Mouse (Mus musculus) intestine, embryonic 15.5 days (tissue): ENCODE measurements at regions not wholly inside any gene's neighbourhood (a gene's known extent, or its start where the extent isn't known, plus 50 kb on each side); places are given as distances from the start of the nearest gene placed in this dataset.

ENCODE experiments used
- ATAC-seq: fragments of 200-750 bp; cut with Nextera tagmentation; 2 replicates; pipeline ENCODE4 v1.8.0; 2017; ENCODE audit warnings: moderate TSS enrichment, moderate library complexity
- H3K27ac ChIP-seq: fragments of 300-500 bp; sonication (generic); 2 replicates; pipeline ENCODE4 v1.5.1; 2015; ENCODE audit warnings: mild to moderate bottlenecking, inconsistent platforms
- H3K27me3 ChIP-seq: fragments of 300-500 bp; sonication (generic); replicated peaks from 2 replicates; pipeline ENCODE4 v1.6.1; 2015; ENCODE audit warnings: inconsistent platforms
- H3K36me3 ChIP-seq: fragments of 300-500 bp; sonication (generic); 2 replicates; pipeline ENCODE4 v1.6.1; 2015; ENCODE audit warnings: inconsistent platforms
- H3K4me1 ChIP-seq: fragments of 300-500 bp; sonication (generic); replicated peaks from 2 replicates; pipeline ENCODE4 v1.6.1; 2015; ENCODE audit warnings: inconsistent platforms
- H3K4me2 ChIP-seq: fragments of 300-500 bp; sonication (generic); replicated peaks from 2 replicates; pipeline ENCODE4 v1.6.1; 2015; ENCODE audit warnings: mild to moderate bottlenecking, inconsistent platforms
- H3K4me3 ChIP-seq: fragments of 300-500 bp; sonication (generic); replicated peaks from 2 replicates; pipeline ENCODE4 v1.5.1; 2015; ENCODE audit warnings: inconsistent platforms
- H3K9ac ChIP-seq: fragments of 300-500 bp; sonication (generic); 2 replicates; pipeline ENCODE4 v1.6.1; 2015; ENCODE audit warnings: inconsistent platforms
- H3K9me3 ChIP-seq: fragments of 300-500 bp; sonication (generic); 2 replicates; pipeline ENCODE4 v1.6.1; 2016; ENCODE audit warnings: inconsistent platforms
- WGBS: fragments of 180-500 bp; shearing (Covaris S2); methylation state at CpG from one replicate; pipeline ENCODE4 v1.1.7; 2015; 5-methylcytosine and 5-hydroxymethylcytosine counted together

DNA sequence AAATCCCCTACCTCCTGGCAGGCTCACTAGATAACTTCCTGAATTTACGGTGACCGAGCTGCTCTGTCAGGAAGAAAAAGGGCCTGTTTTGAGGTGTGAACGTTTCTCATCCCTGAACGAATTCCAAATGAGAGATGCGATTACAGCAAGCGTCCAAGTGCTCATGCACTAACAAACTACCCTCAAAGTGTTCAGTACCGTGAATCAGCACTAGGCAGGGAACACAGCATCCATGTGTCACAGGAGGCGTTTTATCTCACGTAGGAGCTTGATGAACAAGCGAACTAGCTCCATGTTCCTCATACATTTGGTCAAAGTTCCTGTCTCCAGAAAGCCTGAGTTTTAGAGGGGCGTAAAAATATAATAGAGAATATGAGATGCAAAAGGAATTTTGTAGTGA lies 178.3 kb upstream of the Snx7 start:
- no peak overlapping the region for H3K4me3 ChIP-seq
- 83% methylated on average over 11 of the region's 11 CpGs for WGBS
- H3K36me3 ChIP-seq, result no peaks in the 10 kb centered on the region
- H3K27ac ChIP-seq, result no peak overlapping the region
- H3K9ac ChIP-seq, result no peak overlapping the region
- H3K4me1 ChIP-seq, result no peaks in the 10 kb centered on the region
- no peak for ATAC-seq
- H3K27me3 ChIP-seq, result no peaks in the 10 kb centered on the region
- H3K9me3 ChIP-seq, result no peaks in the 10 kb centered on the region
- no peak overlapping the region for H3K4me2 ChIP-seq

DNA sequence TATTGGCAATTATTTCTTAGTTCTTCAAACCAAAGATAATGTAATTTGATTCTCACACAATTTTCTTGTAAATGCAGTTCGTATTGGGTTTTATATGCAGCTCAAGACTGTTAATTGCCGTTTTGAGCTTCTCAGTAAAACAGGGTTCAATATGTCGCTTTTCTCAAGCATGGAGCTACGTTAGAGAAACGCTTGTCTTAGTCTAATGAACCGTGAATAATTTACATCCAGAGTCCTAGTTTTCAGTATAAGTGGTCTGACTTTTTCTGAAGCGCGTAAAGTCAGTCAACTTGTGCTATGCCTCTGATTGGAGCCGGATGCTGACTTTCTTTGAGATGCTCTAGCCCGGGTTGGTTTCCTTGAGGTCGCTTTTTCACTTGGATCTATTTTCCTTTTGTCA lies 177.8 kb upstream of the Snx7 start:
- H3K4me2 ChIP-seq, result no peak overlapping the region
- no peak for ATAC-seq
- H3K36me3 ChIP-seq, result no peaks in the 10 kb centered on the region
- 89% methylated on average over 11 of the region's 11 CpGs for WGBS
- H3K9ac ChIP-seq, result no peak overlapping the region
- no peak overlapping the region for H3K27ac ChIP-seq
- H3K9me3 ChIP-seq, result no peaks in the 10 kb centered on the region
- no peaks in the 10 kb centered on the region for H3K27me3 ChIP-seq
- no peak overlapping the region for H3K4me3 ChIP-seq
- H3K4me1 ChIP-seq, result no peaks in the 10 kb centered on the region

DNA sequence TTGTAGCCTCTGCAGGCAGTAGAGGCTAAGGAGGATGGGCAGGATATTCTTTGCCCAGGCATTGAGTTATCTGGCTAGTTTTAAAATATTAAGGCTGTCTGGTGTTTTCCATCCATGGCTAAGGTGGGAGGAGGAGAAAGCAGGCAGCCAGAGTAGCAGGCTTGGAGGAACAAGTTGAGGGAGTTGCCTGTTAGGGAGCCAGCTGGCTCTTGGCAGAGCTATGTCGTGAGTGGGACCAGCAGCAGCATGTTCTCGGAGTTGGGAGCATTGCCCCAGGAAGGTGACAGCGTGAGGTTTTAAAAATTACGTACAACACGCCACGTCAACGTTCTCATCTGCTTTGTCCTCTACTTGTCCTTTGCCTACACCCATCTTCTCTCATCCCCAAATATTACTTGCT lies 167.8 kb upstream of the Snx7 start:
- 76% methylated on average over 7 of the region's 7 CpGs for WGBS
- Histone ChIP-seq H3K4me3 (no peak overlapping the region), H3K4me1 (no peaks in the 10 kb centered on the region), H3K9me3 (no peaks in the 10 kb centered on the region), H3K27me3 (no peaks in the 10 kb centered on the region), H3K36me3 (no peaks in the 10 kb centered on the region), H3K9ac (no peak overlapping the region), H3K4me2 (no peak overlapping the region), H3K27ac (no peak overlapping the region)
- no peak for ATAC-seq

DNA sequence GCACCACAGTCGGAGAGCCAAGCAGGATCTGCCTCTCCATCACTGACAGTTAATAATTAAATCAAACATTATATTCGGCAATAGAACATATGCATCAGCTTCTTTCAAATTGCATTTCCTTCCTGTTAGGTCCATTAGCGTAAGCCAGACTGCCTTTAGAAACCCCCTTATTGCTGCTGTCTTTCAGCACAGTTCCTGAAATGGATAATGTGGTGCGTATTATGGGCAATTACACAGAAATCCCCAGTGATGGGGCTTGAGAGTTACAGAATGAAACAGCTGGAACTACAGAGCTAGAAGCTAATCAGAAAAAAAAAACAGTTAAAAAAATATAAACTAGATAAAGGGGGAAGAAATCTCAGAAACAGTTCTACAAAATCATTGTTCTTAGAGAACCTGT lies 126.7 kb upstream of the Snx7 start:
- Histone ChIP-seq H3K4me3 (no peak overlapping the region), H3K36me3 (no peaks in the 10 kb centered on the region), H3K9me3 (no peaks in the 10 kb centered on the region), H3K27me3 (no peaks in the 10 kb centered on the region), H3K9ac (no peak overlapping the region), H3K27ac (no peak overlapping the region), H3K4me1 (no peaks in the 10 kb centered on the region), H3K4me2 (no peak overlapping the region)
- 59% methylated on average over 4 of the region's 4 CpGs for WGBS
- no peak for ATAC-seq

DNA sequence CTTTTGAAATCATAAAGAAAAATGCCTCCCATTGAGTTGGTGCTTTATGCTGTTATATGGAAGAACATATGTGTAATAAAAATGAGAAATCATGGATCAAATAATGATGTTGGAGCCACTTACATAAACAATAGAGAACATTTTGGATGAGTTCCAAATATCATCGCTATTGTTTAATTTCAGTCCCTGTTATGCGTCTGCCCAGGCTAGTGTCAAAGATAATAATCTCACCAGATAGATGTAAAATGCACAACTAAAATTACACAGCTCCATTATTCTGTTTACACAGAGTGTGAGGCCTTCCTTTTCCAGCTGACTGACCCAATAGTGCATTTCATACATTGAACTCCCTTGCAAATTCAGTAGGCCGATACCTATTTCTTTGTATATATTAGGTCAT lies 125.4 kb upstream of the Snx7 start:
- Histone ChIP-seq H3K4me3 (no peak overlapping the region), H3K4me2 (no peak overlapping the region), H3K36me3 (no peaks in the 10 kb centered on the region), H3K27ac (no peak overlapping the region), H3K9me3 (no peaks in the 10 kb centered on the region), H3K27me3 (no peaks in the 10 kb centered on the region), H3K4me1 (no peaks in the 10 kb centered on the region), H3K9ac (no peak overlapping the region)
- 38% methylated on average over 3 of the region's 3 CpGs for WGBS
- no peak for ATAC-seq

DNA sequence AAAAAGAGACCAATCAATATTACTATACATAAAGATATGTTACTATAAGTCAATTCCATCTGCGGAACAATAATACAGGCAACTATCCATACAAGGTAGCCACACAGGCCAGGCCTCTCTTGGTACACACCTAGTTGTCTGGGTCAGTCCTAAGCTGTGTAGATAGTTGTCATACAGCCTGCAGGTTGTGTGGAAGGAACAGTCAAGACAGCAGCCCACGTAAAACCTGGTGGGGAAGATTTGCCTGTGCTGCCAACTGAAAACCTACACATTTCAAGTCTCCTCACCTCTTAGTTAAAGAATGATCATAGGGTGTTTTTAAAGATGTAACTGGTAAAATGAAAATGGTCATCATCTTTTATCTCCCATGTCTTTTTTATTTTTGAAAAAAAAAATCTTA lies 121.8 kb upstream of the Snx7 start:
- no peak overlapping the region for H3K9ac ChIP-seq
- H3K4me1 ChIP-seq, result no peaks in the 10 kb centered on the region
- H3K4me3 ChIP-seq, result no peak overlapping the region
- WGBS, result 93% methylated on average over 2 of the region's 2 CpGs
- no peak overlapping the region for H3K27ac ChIP-seq
- H3K36me3 ChIP-seq, result no peaks in the 10 kb centered on the region
- ATAC-seq, result no peak
- no peaks in the 10 kb centered on the region for H3K9me3 ChIP-seq
- H3K27me3 ChIP-seq, result no peaks in the 10 kb centered on the region
- no peak overlapping the region for H3K4me2 ChIP-seq

DNA sequence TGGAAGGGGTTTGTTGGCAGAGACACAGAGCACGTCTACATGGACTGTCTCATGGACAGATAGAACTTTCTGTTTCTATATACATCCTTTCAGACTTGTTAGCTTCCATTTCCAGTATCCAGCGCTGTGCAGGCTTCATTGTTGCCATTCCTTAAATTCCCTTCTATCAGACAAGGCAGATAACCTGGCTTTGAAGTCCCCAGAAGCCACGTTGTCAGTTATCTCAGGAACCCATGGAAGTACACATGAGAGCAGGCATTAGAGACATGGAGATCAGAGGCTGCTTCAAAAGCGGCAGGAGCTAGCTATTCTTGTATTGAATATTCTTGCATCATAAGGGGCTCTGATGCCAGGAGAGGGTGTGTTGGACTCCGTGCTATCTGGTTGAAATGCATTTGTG lies 119.7 kb upstream of the Snx7 start:
- WGBS, result 40% methylated on average over 5 of the region's 5 CpGs
- H3K27me3 ChIP-seq, result no peaks in the 10 kb centered on the region
- H3K36me3 ChIP-seq, result no peaks in the 10 kb centered on the region
- no peak for ATAC-seq
- H3K4me3 ChIP-seq, result no peak overlapping the region
- H3K4me2 ChIP-seq, result no peak overlapping the region
- no peaks in the 10 kb centered on the region for H3K9me3 ChIP-seq
- H3K9ac ChIP-seq, result no peak overlapping the region
- H3K4me1 ChIP-seq, result no peaks in the 10 kb centered on the region
- H3K27ac ChIP-seq, result no peak overlapping the region

DNA sequence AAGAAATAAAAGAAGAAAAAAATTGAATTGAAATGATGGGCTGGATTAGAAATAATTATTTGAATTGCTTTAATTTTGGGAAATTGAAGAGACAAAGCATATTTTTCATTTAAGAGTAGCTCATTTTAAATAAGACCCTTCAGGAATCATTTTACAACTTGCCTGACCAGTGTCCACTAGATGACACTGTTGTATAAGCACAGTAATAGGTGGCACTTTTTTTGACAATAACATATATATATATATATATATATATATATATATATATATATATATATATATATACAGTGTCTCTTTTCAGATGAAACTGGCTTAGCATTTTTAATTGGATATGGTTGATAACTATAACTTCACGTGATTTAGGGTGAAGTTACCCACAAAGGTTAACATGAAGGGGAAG lies 106.9 kb upstream of the Snx7 start:
- Histone ChIP-seq H3K27ac (no peak overlapping the region), H3K9ac (no peak overlapping the region), H3K9me3 (no peaks in the 10 kb centered on the region), H3K4me3 (no peak overlapping the region), H3K27me3 (no peaks in the 10 kb centered on the region), H3K4me2 (no peak overlapping the region), H3K36me3 (no peaks in the 10 kb centered on the region), H3K4me1 (no peaks in the 10 kb centered on the region)
- ATAC-seq, result no peak
- WGBS, result 76% methylated on average over 1 of the region's 1 CpGs

DNA sequence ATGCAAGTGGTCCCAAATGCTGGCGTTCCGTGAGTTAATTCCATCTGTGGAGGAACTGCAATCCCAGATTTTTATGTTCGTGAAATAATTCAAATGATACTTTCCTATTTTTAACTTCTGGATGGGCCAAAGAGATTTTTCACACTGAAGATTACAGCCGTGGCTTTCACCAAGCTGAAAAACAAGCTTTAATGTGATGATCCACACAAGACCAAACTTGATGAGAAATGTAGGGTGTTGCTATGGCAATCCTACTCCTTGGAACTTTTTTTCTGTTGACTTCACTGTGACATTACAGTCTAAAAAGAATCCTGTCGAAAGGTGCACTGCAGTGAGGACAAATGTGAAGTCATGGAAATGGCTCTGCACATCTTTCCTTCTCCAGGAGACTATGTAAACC lies 100.1 kb upstream of the Snx7 start:
- H3K4me2 ChIP-seq, result no peak overlapping the region
- no peaks in the 10 kb centered on the region for H3K27me3 ChIP-seq
- H3K9ac ChIP-seq, result no peak overlapping the region
- H3K9me3 ChIP-seq, result no peaks in the 10 kb centered on the region
- no peaks in the 10 kb centered on the region for H3K36me3 ChIP-seq
- WGBS, result 78% methylated on average over 5 of the region's 5 CpGs
- ATAC-seq, result no peak
- H3K4me1 ChIP-seq, result no peaks in the 10 kb centered on the region
- no peak overlapping the region for H3K4me3 ChIP-seq
- no peak overlapping the region for H3K27ac ChIP-seq

DNA sequence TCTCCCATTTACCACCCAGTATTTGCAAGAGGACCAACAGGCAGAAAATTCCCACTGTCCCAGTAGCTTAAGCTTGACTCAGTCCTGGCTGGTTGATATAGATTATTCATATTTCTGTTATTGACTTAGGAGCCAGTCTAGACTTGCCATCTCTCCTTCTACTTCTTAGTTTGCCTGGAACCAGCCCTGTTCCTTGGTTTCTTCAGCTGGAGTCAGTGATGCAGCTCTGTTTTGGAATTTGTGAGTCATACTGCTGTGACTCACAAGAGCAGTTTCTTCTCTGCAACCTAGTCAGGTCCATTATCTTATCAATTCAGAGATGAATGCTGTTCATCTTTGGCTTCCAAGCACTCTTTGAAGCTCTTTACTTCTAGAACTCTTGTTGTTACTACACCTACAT lies 69.7 kb upstream of the Snx7 start:
- no peaks in the 10 kb centered on the region for H3K36me3 ChIP-seq
- ATAC-seq, result no peak
- no peak overlapping the region for H3K4me2 ChIP-seq
- H3K4me3 ChIP-seq, result no peak overlapping the region
- H3K4me1 ChIP-seq, result no peaks in the 10 kb centered on the region
- H3K27me3 ChIP-seq, result no peaks in the 10 kb centered on the region
- no peak overlapping the region for H3K27ac ChIP-seq
- no peak overlapping the region for H3K9ac ChIP-seq
- H3K9me3 ChIP-seq, result no peaks in the 10 kb centered on the region

DNA sequence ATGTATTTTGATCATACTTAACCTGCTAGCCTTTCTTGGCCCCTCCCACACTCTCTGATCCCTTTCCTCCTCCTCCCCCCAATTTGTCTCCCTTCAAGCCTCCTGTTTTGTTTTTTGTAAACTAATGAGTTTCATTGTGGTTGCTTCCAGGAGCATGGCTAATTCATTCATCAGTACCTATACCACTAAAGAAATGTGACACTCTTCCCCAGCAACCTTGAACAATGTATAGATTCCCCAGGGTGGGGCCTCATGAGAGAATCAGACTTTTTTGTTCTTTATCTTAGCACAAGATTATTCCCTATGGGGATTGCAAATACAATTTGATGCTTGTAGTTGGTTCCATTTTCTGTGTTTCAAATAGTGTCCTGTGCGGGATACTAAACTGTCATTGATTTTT lies 58.8 kb upstream of the Snx7 start:
- no peak overlapping the region for H3K27ac ChIP-seq
- no peak overlapping the region for H3K4me3 ChIP-seq
- no peaks in the 10 kb centered on the region for H3K27me3 ChIP-seq
- no peaks in the 10 kb centered on the region for H3K4me1 ChIP-seq
- H3K9ac ChIP-seq, result no peak overlapping the region
- no peaks in the 10 kb centered on the region for H3K9me3 ChIP-seq
- H3K36me3 ChIP-seq, result no peaks in the 10 kb centered on the region
- ATAC-seq, result no peak
- H3K4me2 ChIP-seq, result no peak overlapping the region
- WGBS, result 79% methylated on average over 1 of the region's 1 CpGs
